37 mouse cellular contexts compared by ENCODE assay signal in the genomic region with DNA sequence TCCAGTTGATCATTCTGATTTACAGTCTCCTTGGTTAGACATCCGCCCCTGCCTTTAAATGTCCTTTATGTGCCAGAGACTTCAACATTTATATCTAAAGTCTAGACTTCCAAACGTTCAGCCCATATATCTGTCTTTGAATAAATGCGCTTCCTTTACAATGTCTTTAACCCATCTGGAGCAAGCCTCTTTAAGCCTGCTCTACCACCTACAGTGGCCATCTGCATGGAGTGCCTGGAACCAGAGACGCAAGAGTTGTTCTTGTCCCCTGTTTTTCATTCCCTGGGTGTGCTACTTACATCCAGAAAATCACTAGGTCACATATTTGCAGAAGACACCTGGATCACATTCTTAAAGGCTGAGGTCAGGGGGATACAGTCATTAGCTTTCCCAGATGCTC. TPM values are rescaled to one million over a fixed set of nuclear protein-coding genes. Genes with fewer than 3 reads are reported as not detected.
"Had no signal": no experiment of that assay in that cellular context is flagged by ENCODE, and none has a peak within 500 bp of the region (broad histone marks: within the 10 kb centered on the region; RNA-seq: fewer than 3 reads in every experiment).

No protein-coding gene starts in this region.

- H3K4me1 ChIP-seq: heart, embryonic 10.5 days; heart, embryonic 12.5 days; heart, embryonic 13.5 days; intestine, embryonic 15.5 days; kidney, embryonic 15.5 days had no signal

- DNase-seq: heart, postnatal 10 days; heart, postnatal 14 days; heart, postnatal 36 days; heart, postnatal 4 days; kidney, adult 11 months; kidney, adult 18-20 months; kidney, adult 8-10 months; kidney, adult 9 months; kidney, postnatal 10 days; kidney, postnatal 14 days; kidney, postnatal 25 days; kidney, postnatal 36 days; kidney, postnatal 4 days; layer of hippocampus, adult 9-11 months; layer of hippocampus, postnatal 36 days had no signal

- H3K4me2 ChIP-seq: heart, embryonic 11.5 days; heart, embryonic 12.5 days; heart, embryonic 13.5 days; heart, embryonic 15.5 days; hindbrain, embryonic 12.5 days; hindbrain, embryonic 13.5 days; hindbrain, embryonic 14.5 days; hindbrain, embryonic 15.5 days; intestine, embryonic 15.5 days; kidney, embryonic 15.5 days had no signal

- H3K4me3 ChIP-seq: heart, embryonic 10.5 days; heart, embryonic 12.5 days; heart, embryonic 13.5 days; heart, embryonic 15.5 days; hindbrain, embryonic 10.5 days; hindbrain, embryonic 12.5 days; hindbrain, embryonic 13.5 days; hindbrain, embryonic 15.5 days; intestine, embryonic 15.5 days; kidney, embryonic 15.5 days; layer of hippocampus, adult 2 months; left cerebral cortex, adult 2 months had no signal

- H3K9ac ChIP-seq: heart, embryonic 12.5 days; heart, embryonic 13.5 days; heart, embryonic 15.5 days; hindbrain, embryonic 12.5 days; hindbrain, embryonic 13.5 days; hindbrain, embryonic 14.5 days; hindbrain, embryonic 15.5 days; intestine, embryonic 15.5 days; kidney, embryonic 15.5 days had no signal

- ATAC-seq: hindbrain, embryonic 16.5 days; hindbrain, postnatal 0 days; inflammation-experienced regulatory T-cells, adult 6 months; intestine, embryonic 15.5 days; intestine, embryonic 16.5 days; intestine, postnatal 0 days had no signal

- H3K36me3 ChIP-seq: heart, embryonic 10.5 days; heart, embryonic 12.5 days; heart, embryonic 13.5 days; heart, embryonic 15.5 days; hindbrain, embryonic 10.5 days; hindbrain, embryonic 12.5 days; hindbrain, embryonic 13.5 days; hindbrain, embryonic 15.5 days; intestine, embryonic 15.5 days; kidney, embryonic 15.5 days had no signal

- H3K27me3 ChIP-seq: intestine, embryonic 15.5 days had no signal

- H3K27ac ChIP-seq: heart, embryonic 10.5 days; heart, embryonic 13.5 days; heart, embryonic 15.5 days; hindbrain, embryonic 10.5 days; hindbrain, embryonic 12.5 days; hindbrain, embryonic 13.5 days; hindbrain, embryonic 14.5 days; hindbrain, embryonic 15.5 days; hindbrain, postnatal 0 days; intestine, embryonic 15.5 days; kidney, embryonic 15.5 days; layer of hippocampus, adult 2 months had no signal

- H3K9me3 ChIP-seq: heart, embryonic 10.5 days; heart, embryonic 13.5 days; heart, embryonic 15.5 days; hindbrain, embryonic 10.5 days; hindbrain, embryonic 12.5 days; hindbrain, embryonic 13.5 days; hindbrain, embryonic 15.5 days; intestine, embryonic 15.5 days; kidney, embryonic 15.5 days had no signal

RNA-seq across cellular contexts. Expression of a gene that starts 44.4 kb away (rescaled TPM):
- polyA plus RNA-seq: heart, embryonic 11.5 days; heart, embryonic 12.5 days; heart, embryonic 13.5 days; heart, embryonic 14.5 days; heart, embryonic 15.5 days; heart, postnatal 0 days; inflammation-experienced regulatory T-cells, adult 6 months had no signal

RNA-seq across cellular contexts. Expression of a gene that starts 44.5 kb away (rescaled TPM):
- polyA plus RNA-seq: heart, embryonic 16.5 days; inflammation-experienced regulatory T-cells, adult 6 months had no signal

RNA-seq across cellular contexts. Expression of a gene that starts 56.8 kb away (rescaled TPM):
- polyA plus RNA-seq: inflammation-experienced regulatory T-cells, adult 6 months had no signal
